Mouse (Mus musculus) G1E (cell line): Measurements from ENCODE around the gene Zfp282. TPM values are rescaled to one million over a fixed set of nuclear protein-coding genes. Genes with fewer than 3 reads are reported as not detected.
A peak's percentile ranks its signal among the peaks of the same experiment; 100 is the strongest.

Experiments used
- ATAC-seq: 2 replicates; pipeline ENCODE4 v1.8.0; 2016; ENCODE audit warnings: mild to moderate bottlenecking; ENCODE audit not compliant: insufficient number of reproducible peaks, poor library complexity, low FRiP score, severe bottlenecking; ENCODE audit errors: extremely low read depth
- DNase-seq: peaks from one replicate; pipeline ENCODE4 v3.0.0; 2012; ENCODE audit warnings: low spot score
- H3K27me3 ChIP-seq: 2 replicates; pipeline ENCODE4 v1.6.1; 2012; ENCODE audit warnings: mild to moderate bottlenecking, low read length, inconsistent platforms; ENCODE audit not compliant: insufficient read depth
- H3K36me3 ChIP-seq: replicated peaks from 2 replicates; pipeline ENCODE3; 2012; ENCODE audit warnings: mild to moderate bottlenecking, inconsistent platforms
- H3K4me1 ChIP-seq: 2 replicates; pipeline ENCODE4 v1.6.1; 2012; ENCODE audit warnings: low read depth, low read length, inconsistent platforms, mixed read lengths; ENCODE audit not compliant: insufficient read depth
- H3K4me3 ChIP-seq: 2 replicates; pipeline ENCODE4 v1.5.1; 2012; ENCODE audit warnings: low read depth, mild to moderate bottlenecking, inconsistent platforms, low read length, moderate library complexity, mixed read lengths
- H3K9me3 ChIP-seq: replicated peaks from 2 replicates; pipeline ENCODE4 v1.6.1; 2012; ENCODE audit warnings: inconsistent platforms
- CTCF ChIP-seq: IDR thresholded peaks from 2 replicates; pipeline ENCODE4 v1.5.1; 2012; ENCODE audit warnings: low read depth, low read length, inconsistent platforms, mixed read lengths
- GATA1 ChIP-seq: IDR thresholded peaks from 2 replicates; pipeline ENCODE4 v1.6.1; 2012; ENCODE audit warnings: borderline replicate concordance, low read length, inconsistent platforms, mixed read lengths
- GATA2 ChIP-seq: IDR thresholded peaks from 2 replicates; pipeline ENCODE4 v1.6.1; 2012; ENCODE audit warnings: low read depth, low read length, inconsistent platforms, borderline replicate concordance
- POLR2AphosphoS5 ChIP-seq: IDR thresholded peaks from 2 replicates; pipeline ENCODE4 v1.6.1; 2012; ENCODE audit warnings: low read depth, low read length, inconsistent platforms; ENCODE audit not compliant: insufficient replicate concordance
- TAL1 ChIP-seq: conservative IDR thresholded peaks from 2 replicates; pipeline ENCODE4 v1.6.1; 2012; ENCODE audit warnings: low read depth, low read length, inconsistent platforms, mixed read lengths
- polyA plus RNA-seq: library from polyadenylated mRNA; stranded (reverse); fragments of >175 nt; gene quantifications from 2 replicates; pipeline ENCODE4 v1.2.3, GENCODE M21; 2012
- total RNA-seq, 2 experiments: library from RNA; stranded (forward) in 1 of 2; stranded (reverse) in 1 of 2; fragments of 200-1000 nt in 1 of 2; fragments of >200 nt in 1 of 2; fragmentation: Nextera tagmentation in 1 of 2; gene quantifications; 2 replicates each; pipeline ENCODE4 v1.2.3; 2014 to 2017

Gene Zfp282
- total and polyA plus RNA-seq, 3 experiments: 13.3 to 24.6 (median 14.3) TPM

DNA sequence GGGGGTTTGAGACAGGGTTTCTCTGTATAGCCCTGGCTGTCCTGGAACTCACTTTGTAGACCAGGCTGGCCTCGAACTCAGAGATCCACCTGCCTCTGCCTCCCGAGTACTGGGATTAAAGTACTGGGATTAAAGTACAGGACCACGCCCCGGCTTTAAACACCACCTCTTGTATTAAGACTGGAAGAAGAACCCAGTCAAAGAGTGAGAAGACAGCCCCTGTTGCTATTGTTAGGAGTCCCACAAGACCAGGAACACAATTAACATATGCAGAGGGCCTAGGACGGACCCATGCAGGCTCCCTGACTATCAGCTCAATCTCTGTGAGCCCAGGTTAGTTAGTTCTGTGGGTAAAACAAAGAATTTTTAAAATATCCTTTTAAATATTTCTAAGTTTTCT, 4.7 kb upstream of the Zfp282 start:
- TF ChIP-seq GATA2: no peak
- TF ChIP-seq CTCF: no peak
- no peak for TF ChIP-seq GATA1
- no peak for TF ChIP-seq TAL1
- TF ChIP-seq POLR2AphosphoS5: no peak
- DNase-seq: no peak
- no peaks in the 10 kb centered on the region for H3K9me3 ChIP-seq
- no peak for ATAC-seq
- peaks cover 2% of the 10 kb centered on the region; the same call in 1 of the 2 replicates for H3K4me1 ChIP-seq
- H3K36me3 ChIP-seq: peaks cover 26% of the 10 kb centered on the region
- H3K27me3 ChIP-seq: no peaks in the 10 kb centered on the region
- no peak overlapping the region for H3K4me3 ChIP-seq

DNA sequence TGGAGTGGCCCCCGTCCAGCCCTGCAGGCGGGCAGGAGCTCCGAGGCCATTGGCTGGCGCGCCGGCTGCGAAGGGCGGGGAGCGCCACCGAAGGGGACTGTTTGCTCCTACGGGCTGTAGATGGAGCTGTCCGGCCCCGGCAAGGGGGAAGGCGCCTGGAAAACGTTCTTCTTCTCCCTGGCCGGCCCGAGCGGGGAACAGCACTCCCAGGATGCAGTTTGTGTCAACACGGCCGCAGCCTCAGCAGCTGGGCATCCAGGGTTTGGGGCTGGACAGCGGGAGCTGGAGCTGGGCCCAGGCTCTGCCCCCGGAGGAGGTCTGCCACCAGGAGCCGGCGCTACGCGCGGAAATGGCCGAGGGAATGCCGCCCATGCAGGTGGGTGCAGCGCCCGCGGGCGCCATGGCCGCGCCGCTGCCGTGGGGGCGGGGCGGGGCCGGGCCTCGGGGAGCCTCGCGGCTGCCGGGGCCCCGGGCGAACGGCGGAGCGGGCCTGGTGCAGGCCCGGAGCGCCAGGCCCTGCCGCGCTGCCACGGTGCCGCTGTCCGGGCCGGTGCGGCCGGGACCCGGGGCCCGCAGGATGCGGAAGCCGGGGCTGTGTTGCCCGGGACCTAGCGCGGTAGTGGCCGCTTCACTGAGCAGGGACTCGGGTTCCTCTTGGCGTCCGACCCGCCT, 593 bp downstream of the Zfp282 start:
- Histone ChIP-seq H3K9me3 (no peaks in the 10 kb centered on the region), H3K4me3 (peak overlapping the region; percentile 86), H3K4me1 (peaks cover 27% of the 10 kb centered on the region), H3K36me3 (peaks cover 35% of the 10 kb centered on the region), H3K27me3 (no peaks in the 10 kb centered on the region)
- peak; percentile 95 for DNase-seq
- ATAC-seq: peak; percentile 79
- TF ChIP-seq GATA2: no peak
- no peak for TF ChIP-seq TAL1
- no peak for TF ChIP-seq POLR2AphosphoS5
- TF ChIP-seq GATA1: no peak
- TF ChIP-seq CTCF: no peak

DNA sequence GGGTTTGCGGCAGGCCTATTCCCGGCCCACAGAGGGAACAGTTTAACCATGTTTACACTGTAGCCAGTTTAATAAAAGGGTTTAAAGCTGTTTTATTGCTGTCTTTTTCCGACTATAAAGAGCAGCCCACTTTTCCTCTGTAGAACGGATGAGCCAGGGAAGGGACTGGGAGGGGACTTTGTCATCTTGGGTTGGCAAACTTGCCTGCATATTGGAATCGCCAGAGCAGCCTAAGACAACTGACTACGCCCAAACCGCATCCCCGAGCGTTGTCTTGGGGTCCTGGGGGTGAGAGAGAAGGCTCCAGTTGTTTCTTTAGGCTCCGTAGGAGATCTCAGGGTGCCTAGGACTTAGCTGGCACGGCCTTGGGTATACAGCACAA, 1.1 kb downstream of the Zfp282 start:
- H3K4me3 ChIP-seq: peak overlapping the region; percentile 86
- peaks cover 29% of the 10 kb centered on the region for H3K4me1 ChIP-seq
- TF ChIP-seq TAL1 (no peak), POLR2AphosphoS5 (no peak), GATA2 (no peak), GATA1 (no peak), CTCF (no peak)
- H3K9me3 ChIP-seq: no peaks in the 10 kb centered on the region
- no peak for ATAC-seq
- no peaks in the 10 kb centered on the region for H3K27me3 ChIP-seq
- DNase-seq: peak; percentile 34
- H3K36me3 ChIP-seq: peaks cover 40% of the 10 kb centered on the region

DNA sequence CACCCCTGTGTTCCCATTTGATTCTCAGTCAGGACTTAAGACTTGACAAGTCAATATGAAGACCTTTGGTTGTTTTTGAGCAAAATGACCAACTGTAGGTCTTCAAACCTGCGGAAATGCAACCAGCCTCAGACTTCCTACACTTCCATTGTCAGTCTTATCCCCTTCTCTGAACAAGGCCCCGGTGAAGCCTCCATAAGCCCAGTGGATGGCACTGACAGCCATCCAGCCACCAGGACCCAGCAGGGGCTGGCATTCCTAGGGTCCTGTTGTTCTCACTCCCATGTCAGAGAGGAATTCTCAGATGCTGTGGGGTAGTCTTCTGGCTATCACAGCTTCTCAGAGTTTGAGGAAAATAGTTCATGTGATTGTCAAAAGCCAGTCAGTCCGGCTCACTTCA, 1.6 kb downstream of the Zfp282 start:
- ATAC-seq: no peak
- Histone ChIP-seq H3K36me3 (peaks cover 45% of the 10 kb centered on the region), H3K27me3 (no peaks in the 10 kb centered on the region), H3K4me1 (peaks cover 29% of the 10 kb centered on the region), H3K4me3 (peak overlapping the region; percentile 86), H3K9me3 (no peaks in the 10 kb centered on the region)
- DNase-seq: peak; percentile 3
- TF ChIP-seq GATA1 (no peak), CTCF (no peak), POLR2AphosphoS5 (no peak), GATA2 (no peak), TAL1 (no peak)

DNA sequence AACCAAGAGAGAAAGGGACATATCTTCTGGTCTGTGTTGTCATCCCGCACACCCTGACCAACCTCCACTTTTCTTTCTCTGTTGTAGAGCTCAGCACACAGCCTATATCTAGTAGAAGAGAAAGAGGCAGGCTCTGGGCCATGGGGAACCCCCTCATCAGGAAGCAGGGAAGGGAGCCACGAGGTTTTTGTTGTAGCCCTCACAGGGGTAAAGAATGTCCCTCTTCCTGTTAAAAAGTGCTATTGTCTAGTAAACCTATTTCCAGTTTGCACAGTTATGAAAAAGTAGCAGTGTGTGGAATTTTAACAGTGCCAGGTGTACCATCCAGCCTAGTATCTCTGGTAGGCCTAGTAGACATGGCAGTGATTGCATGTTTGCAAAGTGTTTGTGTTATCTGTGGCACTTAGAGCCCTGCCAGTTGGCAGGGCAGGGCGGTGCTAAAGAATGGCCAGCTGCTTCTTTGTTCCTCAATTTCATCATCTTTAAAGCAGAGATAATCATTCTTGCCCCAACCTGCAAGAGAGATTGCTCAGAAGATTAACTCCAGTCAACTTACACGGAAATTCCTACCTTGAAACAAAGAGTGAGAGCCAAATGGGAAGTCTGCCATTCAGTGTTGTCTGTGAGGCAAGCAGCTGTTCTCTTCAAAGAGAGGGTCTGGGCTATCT, 2.2 kb downstream of the Zfp282 start:
- H3K36me3 ChIP-seq: peaks cover 50% of the 10 kb centered on the region
- no peak for TF ChIP-seq POLR2AphosphoS5
- TF ChIP-seq GATA1: no peak
- no peak for TF ChIP-seq GATA2
- ATAC-seq (no peak), DNase-seq (peak; percentile 15)
- H3K27me3 ChIP-seq: no peaks in the 10 kb centered on the region
- no peak overlapping the region for H3K4me3 ChIP-seq
- peaks cover 29% of the 10 kb centered on the region for H3K4me1 ChIP-seq
- H3K9me3 ChIP-seq: no peaks in the 10 kb centered on the region

DNA sequence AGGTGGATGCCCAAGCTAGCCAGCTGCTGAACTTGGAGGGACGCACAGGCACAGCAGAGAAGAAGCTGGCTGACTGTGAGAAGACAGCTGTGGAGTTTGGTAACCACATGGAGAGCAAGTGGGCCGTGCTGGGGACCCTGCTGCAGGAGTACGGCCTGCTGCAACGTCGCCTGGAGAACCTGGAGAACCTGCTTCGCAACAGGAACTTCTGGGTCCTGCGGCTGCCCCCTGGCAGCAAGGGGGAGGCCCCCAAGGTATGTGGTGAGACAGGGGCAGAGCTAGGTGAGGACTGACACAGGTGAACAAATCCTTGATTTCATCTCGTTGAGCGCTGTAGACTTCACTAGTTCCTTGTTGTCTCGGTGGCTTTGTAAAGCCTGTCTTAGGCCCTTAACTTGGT, 3.2 kb downstream of the Zfp282 start:
- Histone ChIP-seq H3K27me3 (no peaks in the 10 kb centered on the region), H3K4me1 (peaks cover 29% of the 10 kb centered on the region), H3K36me3 (peaks cover 60% of the 10 kb centered on the region), H3K4me3 (no peak overlapping the region), H3K9me3 (no peaks in the 10 kb centered on the region)
- TF ChIP-seq TAL1: no peak
- TF ChIP-seq GATA1: no peak
- DNase-seq (no peak), ATAC-seq (no peak)
